Mouse (Mus musculus) kidney, adult 2 months (tissue): Measurements from ENCODE around the gene Gm20696. TPM values are rescaled to one million over a fixed set of nuclear protein-coding genes. Genes with fewer than 3 reads are reported as not detected.

Experiments
- DNase-seq: peaks from one replicate; pipeline ENCODE4 v3.0.0; 2021
- H3K27ac ChIP-seq: fragments of 200-500 bp; 2 replicates; pipeline ENCODE4 v1.5.1; 2012; ENCODE audit warnings: low read depth, low read length, control low read depth, inconsistent platforms; ENCODE audit not compliant: insufficient read depth
- H3K27me3 ChIP-seq: fragments of 200-500 bp; replicated peaks from 2 replicates; pipeline ENCODE4 v1.6.1; 2012; ENCODE audit warnings: mild to moderate bottlenecking, moderate library complexity, low read length, inconsistent platforms; ENCODE audit not compliant: control insufficient read depth, insufficient read depth
- H3K36me3 ChIP-seq: fragments of 200-500 bp; 2 replicates; pipeline ENCODE4 v1.6.1; 2012; ENCODE audit warnings: mild to moderate bottlenecking, moderate library complexity, low read length, inconsistent platforms; ENCODE audit not compliant: control insufficient read depth, insufficient read depth
- H3K4me1 ChIP-seq: fragments of 200-500 bp; 2 replicates; pipeline ENCODE4 v1.6.1; 2011; ENCODE audit warnings: low read length; ENCODE audit not compliant: control insufficient read depth, insufficient read depth
- H3K4me3 ChIP-seq: fragments of 200-500 bp; 2 replicates; pipeline ENCODE4 v1.5.1; 2011; ENCODE audit warnings: mild to moderate bottlenecking, low read depth, low read length, control low read depth; ENCODE audit not compliant: insufficient read depth
- CTCF ChIP-seq: fragments of 200-500 bp; conservative IDR thresholded peaks from 2 replicates; pipeline ENCODE4 v1.5.1; 2011; ENCODE audit warnings: low read depth, mild to moderate bottlenecking, control low read depth, low read length, moderate library complexity, mixed read lengths; ENCODE audit not compliant: insufficient read depth, insufficient read length
- POLR2A ChIP-seq: fragments of 200-500 bp; IDR thresholded peaks from one replicate; pipeline ENCODE4 v1.6.1; 2011; ENCODE audit warnings: low read depth, low read length, control low read depth
- WGBS: fragments of 180-500 bp; shearing (Covaris S2); methylation state at CpG from one replicate; pipeline ENCODE4 v1.1.7; 2018; 5-methylcytosine and 5-hydroxymethylcytosine counted together
- polyA plus RNA-seq: library from polyadenylated mRNA; depleted of rRNA; stranded (reverse); fragments of >200 nt; gene quantifications from 2 replicates; pipeline ENCODE4 v1.2.3, GENCODE M21; 2012

Gm20696 gene
- polyA plus RNA-seq, 1 experiment = 0.31 TPM

DNA sequence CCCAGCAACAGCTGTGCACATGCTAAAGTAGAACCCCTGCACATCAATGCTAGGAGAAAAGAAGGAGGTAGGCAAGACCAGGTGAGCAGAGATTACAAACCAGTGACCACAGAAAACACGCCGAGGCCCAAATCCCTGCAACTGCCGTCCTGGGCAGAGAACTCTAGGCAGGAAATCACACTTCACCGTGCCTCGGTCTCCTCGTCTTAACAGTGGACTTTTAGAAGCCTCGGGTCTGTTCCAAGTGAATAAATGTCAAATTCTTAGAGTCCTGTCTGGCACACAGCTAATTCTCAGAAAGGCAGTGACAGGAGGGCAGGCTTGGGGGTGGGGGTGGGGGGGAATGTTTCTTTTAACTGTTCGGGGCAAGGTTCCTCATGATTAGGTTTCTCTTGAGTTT is 364.7 kb downstream of the Gm20696 start:
- WGBS = 50% methylated on average over 8 of the region's 8 CpGs
- TF ChIP-seq POLR2A (no peak), CTCF (no peak)
- no peak overlapping the region for H3K27ac ChIP-seq
- H3K27me3 ChIP-seq = no peaks in the 10 kb centered on the region
- peak; percentile 53 for DNase-seq
- H3K36me3 ChIP-seq = no peaks in the 10 kb centered on the region
- no peak overlapping the region for H3K4me3 ChIP-seq
- H3K4me1 ChIP-seq = peaks cover 5% of the 10 kb centered on the region; the same call in 1 of the 2 replicates

- Histone ChIP-seq H3K27ac (no peak overlapping the region), H3K4me1 (peaks cover 5% of the 10 kb centered on the region; the same call in 1 of the 2 replicates), H3K4me3 (no peak overlapping the region), H3K27me3 (no peaks in the 10 kb centered on the region), H3K36me3 (no peaks in the 10 kb centered on the region)
- WGBS = 92% methylated on average over 6 of the region's 6 CpGs
- TF ChIP-seq POLR2A (no peak), CTCF (no peak)
- no peak for DNase-seq
These were observed 366.4 kb downstream of the Gm20696 start for GRCm38 (mm10) chr6:99300235-99300634.

DNA sequence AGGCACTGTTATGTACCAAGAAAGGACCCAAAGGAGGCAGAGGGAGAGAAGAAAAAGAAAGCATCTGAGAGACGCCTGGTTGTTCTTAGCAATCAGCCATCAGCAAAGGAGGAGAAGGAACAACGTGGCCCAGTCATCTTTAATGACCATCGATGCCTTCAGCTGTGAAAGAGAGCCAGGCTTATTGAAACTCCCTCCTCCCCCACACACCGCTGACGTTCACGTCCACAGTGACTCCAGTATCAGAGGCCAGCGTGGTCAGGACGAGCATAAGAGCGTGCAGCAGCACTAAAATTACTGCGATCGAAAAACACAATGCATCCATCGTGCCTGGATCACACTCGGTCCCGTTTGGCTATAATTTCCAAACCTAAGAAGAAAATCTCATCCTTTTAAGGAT is 367.4 kb downstream of the Gm20696 start:
- DNase-seq = no peak
- Histone ChIP-seq H3K27me3 (no peaks in the 10 kb centered on the region), H3K4me3 (no peak overlapping the region), H3K27ac (no peak overlapping the region), H3K36me3 (no peaks in the 10 kb centered on the region), H3K4me1 (peaks cover 5% of the 10 kb centered on the region; the same call in 1 of the 2 replicates)
- TF ChIP-seq CTCF = no peak
- TF ChIP-seq POLR2A = no peak
- 67% methylated on average over 14 of the region's 14 CpGs for WGBS

DNA sequence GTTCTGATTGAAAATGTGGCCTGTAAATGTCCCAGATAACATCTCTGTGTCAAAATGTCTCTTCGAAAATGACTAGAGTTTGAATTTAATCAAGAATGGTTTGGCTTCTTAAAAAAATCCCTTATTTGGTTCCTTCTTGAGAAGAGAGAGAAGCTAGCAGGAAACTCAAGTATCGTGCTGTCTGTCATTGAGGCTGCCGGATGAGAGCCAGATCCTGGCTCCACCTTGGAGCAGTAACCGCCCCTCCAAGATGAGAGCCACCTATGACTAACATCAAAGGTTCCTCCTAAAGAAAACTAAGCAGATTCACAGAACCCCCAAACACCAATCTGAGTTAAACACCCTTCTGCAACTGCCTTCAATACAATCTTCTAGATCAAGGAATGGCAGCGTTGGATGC is 369.1 kb downstream of the Gm20696 start:
- TF ChIP-seq POLR2A (no peak), CTCF (no peak)
- peaks cover 4% of the 10 kb centered on the region; the same call in 1 of the 2 replicates for H3K4me1 ChIP-seq
- H3K27ac ChIP-seq = no peak overlapping the region
- H3K27me3 ChIP-seq = no peaks in the 10 kb centered on the region
- 95% methylated on average over 5 of the region's 5 CpGs for WGBS
- no peak for DNase-seq
- no peak overlapping the region for H3K4me3 ChIP-seq
- no peaks in the 10 kb centered on the region for H3K36me3 ChIP-seq

- Histone ChIP-seq H3K4me1 (no peaks in the 10 kb centered on the region), H3K36me3 (no peaks in the 10 kb centered on the region), H3K27me3 (no peaks in the 10 kb centered on the region), H3K27ac (no peak overlapping the region), H3K4me3 (no peak overlapping the region)
- TF ChIP-seq CTCF = no peak
- TF ChIP-seq POLR2A = no peak
- no peak for DNase-seq
- 59% methylated on average over 8 of the region's 8 CpGs for WGBS
These were observed 371.1 kb downstream of the Gm20696 start for GRCm38 (mm10) chr6:99295495-99295894.

GRCm38 (mm10) chr6:99289220-99289619 is 377.4 kb downstream of the Gm20696 start:
- TF ChIP-seq CTCF (no peak), POLR2A (no peak)
- 75% methylated on average over 4 of the region's 4 CpGs for WGBS
- H3K4me1 ChIP-seq = no peaks in the 10 kb centered on the region
- DNase-seq = no peak
- H3K4me3 ChIP-seq = no peak overlapping the region
- no peaks in the 10 kb centered on the region for H3K27me3 ChIP-seq
- no peaks in the 10 kb centered on the region for H3K36me3 ChIP-seq
- no peak overlapping the region for H3K27ac ChIP-seq

DNA sequence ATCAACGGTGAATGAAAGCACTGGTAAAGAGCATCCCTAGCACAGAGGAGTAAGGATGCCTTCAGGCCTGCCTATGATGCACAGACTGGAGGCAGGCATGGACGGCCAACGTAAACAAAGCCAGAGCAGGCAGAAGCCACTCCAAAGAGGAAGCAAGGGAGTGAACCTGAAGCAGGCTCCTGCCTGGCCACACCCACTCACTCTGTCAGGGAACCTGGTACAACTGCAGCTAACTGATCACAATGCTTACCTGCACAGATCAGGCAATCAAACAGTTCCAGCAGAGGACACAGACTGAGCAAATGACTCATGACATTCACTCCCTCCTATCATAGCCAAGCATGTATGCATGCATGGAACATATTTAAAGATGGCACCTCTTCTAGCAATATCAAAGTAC is 381.6 kb downstream of the Gm20696 start:
- no peak for DNase-seq
- H3K27me3 ChIP-seq = no peaks in the 10 kb centered on the region
- H3K4me3 ChIP-seq = no peak overlapping the region
- 72% methylated on average over 3 of the region's 3 CpGs for WGBS
- H3K27ac ChIP-seq = no peak overlapping the region
- TF ChIP-seq POLR2A = no peak
- no peak for TF ChIP-seq CTCF
- H3K4me1 ChIP-seq = peaks cover 8% of the 10 kb centered on the region; the same call in 1 of the 2 replicates
- no peaks in the 10 kb centered on the region for H3K36me3 ChIP-seq

GRCm38 (mm10) chr6:99284019-99284418 is 382.6 kb downstream of the Gm20696 start:
- H3K27me3 ChIP-seq = no peaks in the 10 kb centered on the region
- no peak for DNase-seq
- TF ChIP-seq POLR2A (no peak), CTCF (no peak)
- 87% methylated on average over 4 of the region's 4 CpGs for WGBS
- H3K27ac ChIP-seq = no peak overlapping the region
- no peaks in the 10 kb centered on the region for H3K36me3 ChIP-seq
- H3K4me1 ChIP-seq = peaks cover 8% of the 10 kb centered on the region; the same call in 1 of the 2 replicates
- H3K4me3 ChIP-seq = no peak overlapping the region
